Mouse (Mus musculus): ENCODE data around the gene 2210016L21Rik. TPM values are rescaled to one million over a fixed set of nuclear protein-coding genes. Genes with fewer than 3 reads are reported as not detected.

2210016L21Rik gene
- polyA plus RNA-seq, 1 experiment from 2014 or later = 62.7 TPM

DNA sequence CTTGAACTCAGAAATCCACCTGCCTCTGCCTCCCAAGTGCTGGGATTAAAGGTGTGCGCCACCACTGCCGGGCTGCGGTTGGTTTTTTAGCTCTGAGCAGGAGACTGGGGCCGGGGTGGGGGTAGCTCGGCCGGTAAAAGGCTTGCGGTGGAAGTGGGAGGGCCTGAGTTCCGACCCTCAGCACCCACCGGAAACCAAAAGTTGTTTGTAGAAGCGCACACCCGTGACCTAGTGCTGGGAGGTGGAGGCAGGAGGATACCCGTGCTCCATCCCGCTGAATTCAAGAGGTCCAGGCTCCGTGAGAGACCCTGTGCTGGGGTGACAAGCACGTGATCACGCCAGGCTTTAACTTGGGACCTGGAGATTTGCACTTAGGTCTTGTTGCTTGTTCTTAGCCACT, 54.5 kb downstream of the 2210016L21Rik start:
- 83% methylated on average over 16 of the region's 16 CpGs for WGBS
- no peak overlapping the region for H3K4me3 ChIP-seq (replicated peaks)
- H3K9ac ChIP-seq = no peak overlapping the region
- no peaks in the 10 kb centered on the region for H3K36me3 ChIP-seq
- ATAC-seq = no peak
- H3K4me1 ChIP-seq (replicated peaks) = no peaks in the 10 kb centered on the region
- no peak overlapping the region for H3K27ac ChIP-seq
- no peak overlapping the region for H3K4me2 ChIP-seq (replicated peaks)
- no peaks in the 10 kb centered on the region for H3K9me3 ChIP-seq
- no peaks in the 10 kb centered on the region for H3K27me3 ChIP-seq (replicated peaks)

- no peak for ATAC-seq
- Histone ChIP-seq H3K4me3 (replicated peaks) (no peak overlapping the region), H3K9me3 (no peaks in the 10 kb centered on the region), H3K27me3 (replicated peaks) (no peaks in the 10 kb centered on the region), H3K27ac (no peak overlapping the region), H3K36me3 (no peaks in the 10 kb centered on the region), H3K9ac (no peak overlapping the region), H3K4me1 (replicated peaks) (no peaks in the 10 kb centered on the region), H3K4me2 (replicated peaks) (no peak overlapping the region)
- 56% methylated on average over 6 of the region's 6 CpGs for WGBS
These were observed 55.4 kb downstream of the 2210016L21Rik start for GRCm38 (mm10) chr5:114997327-114997726.

Other genes with a start within 250 kb of the 2210016L21Rik start
- 9.2 and 10.5 TPM in 2 replicates for gene Tchp, start 234.4 kb upstream of the 2210016L21Rik start, polyA plus RNA-seq (2015; fragmentation: Nextera tagmentation; extraction: Ambion mirVana)
- 55.1 and 55.3 TPM in 2 replicates for gene Ankrd13a, start 167.5 kb upstream of the 2210016L21Rik start, polyA plus RNA-seq (2015; fragmentation: Nextera tagmentation; extraction: Ambion mirVana)
- 30.7 and 31.7 TPM in 2 replicates for gene Git2, start 166.6 kb upstream of the 2210016L21Rik start, polyA plus RNA-seq (2015; fragmentation: Nextera tagmentation; extraction: Ambion mirVana)
- gene 1500011B03Rik, start 118.7 kb upstream of the 2210016L21Rik start, polyA plus RNA-seq (2015; fragmentation: Nextera tagmentation; extraction: Ambion mirVana) = 69.4 and 70.6 TPM in 2 replicates
- gene 4930519G04Rik, start 88.5 kb upstream of the 2210016L21Rik start, polyA plus RNA-seq (2015; fragmentation: Nextera tagmentation; extraction: Ambion mirVana) = not detected in 2 replicates
- gene Gm9936, start 83.5 kb upstream of the 2210016L21Rik start, polyA plus RNA-seq (2015; fragmentation: Nextera tagmentation; extraction: Ambion mirVana) = 0.09 and 0.14 TPM in 2 replicates
- 5.5 and 8.0 TPM in 2 replicates for gene Oasl2, start 45.2 kb upstream of the 2210016L21Rik start, polyA plus RNA-seq (2015; fragmentation: Nextera tagmentation; extraction: Ambion mirVana)
- 1.9 and 2.3 TPM in 2 replicates for gene Oasl1, start 18.9 kb upstream of the 2210016L21Rik start, polyA plus RNA-seq (2015; fragmentation: Nextera tagmentation; extraction: Ambion mirVana)
- 18.0 and 18.6 TPM in 2 replicates for gene Hnf1a, start 28.9 kb downstream of the 2210016L21Rik start, polyA plus RNA-seq (2015; fragmentation: Nextera tagmentation; extraction: Ambion mirVana)
- gene Sppl3, start 69.0 kb downstream of the 2210016L21Rik start, polyA plus RNA-seq (2015; fragmentation: Nextera tagmentation; extraction: Ambion mirVana) = 16.8 and 23.6 TPM in 2 replicates
- 24.9 and 30.2 TPM in 2 replicates for gene Gm10401, start 156.1 kb downstream of the 2210016L21Rik start, polyA plus RNA-seq (2015; fragmentation: Nextera tagmentation; extraction: Ambion mirVana)
- 119 and 122 TPM in 2 replicates for gene Acads, start 177.2 kb downstream of the 2210016L21Rik start, polyA plus RNA-seq (2015; fragmentation: Nextera tagmentation; extraction: Ambion mirVana)
- gene Unc119b, start 192.8 kb downstream of the 2210016L21Rik start, polyA plus RNA-seq (2015; fragmentation: Nextera tagmentation; extraction: Ambion mirVana) = 25.7 and 26.6 TPM in 2 replicates
- gene Mlec, start 216.0 kb downstream of the 2210016L21Rik start, polyA plus RNA-seq (2015; fragmentation: Nextera tagmentation; extraction: Ambion mirVana) = 89.9 and 113 TPM in 2 replicates